Mouse (Mus musculus) erythroblast, adult 5-6 weeks (primary cell): ENCODE results near the gene Gm9913. TPM values are rescaled to one million over a fixed set of nuclear protein-coding genes. Genes with fewer than 3 reads are reported as not detected.

Source experiments
- ATAC-seq: replicated peaks from 2 replicates; pipeline ENCODE4 v1.8.0; 2016; ENCODE audit warnings: moderate number of reproducible peaks, mild to moderate bottlenecking, moderate TSS enrichment, inconsistent platforms; ENCODE audit not compliant: poor library complexity, low FRiP score, severe bottlenecking
- total RNA-seq, 2 experiments: library from RNA; stranded (forward) in 1 of 2; stranded (reverse) in 1 of 2; fragments of 150-400 nt in 1 of 2; fragments of 200-764, 138-1000 nt in 1 of 2; gene quantifications; 2 replicates each; pipeline versions ENCODE4 v1.2.3 to v1.2.4; 2015 to 2017; ENCODE audit warnings: low replicate concordance in 2 of 2

The Gm9913 gene
- total RNA-seq, 2 experiments from 2014 or later, result not detected

DNA sequence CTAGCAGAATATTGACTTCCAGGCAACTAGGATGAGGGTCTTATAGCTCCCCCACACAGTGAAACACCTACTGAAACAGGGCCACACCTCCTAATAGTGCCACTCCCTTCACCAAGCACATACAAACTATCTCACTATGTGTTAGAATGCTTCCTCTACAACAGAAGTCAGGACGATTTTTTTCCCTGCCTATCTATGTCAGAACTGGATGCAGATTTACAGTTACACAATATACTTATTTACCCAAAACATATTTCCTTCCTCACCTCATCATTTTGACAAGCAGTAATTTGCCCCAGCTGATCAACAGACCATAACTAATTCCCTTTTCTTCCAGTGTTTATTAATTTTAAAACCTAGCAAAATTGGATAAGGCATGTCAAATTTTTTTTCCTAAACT, 38.8 kb downstream of the Gm9913 start:
- ATAC-seq, result no peak

DNA sequence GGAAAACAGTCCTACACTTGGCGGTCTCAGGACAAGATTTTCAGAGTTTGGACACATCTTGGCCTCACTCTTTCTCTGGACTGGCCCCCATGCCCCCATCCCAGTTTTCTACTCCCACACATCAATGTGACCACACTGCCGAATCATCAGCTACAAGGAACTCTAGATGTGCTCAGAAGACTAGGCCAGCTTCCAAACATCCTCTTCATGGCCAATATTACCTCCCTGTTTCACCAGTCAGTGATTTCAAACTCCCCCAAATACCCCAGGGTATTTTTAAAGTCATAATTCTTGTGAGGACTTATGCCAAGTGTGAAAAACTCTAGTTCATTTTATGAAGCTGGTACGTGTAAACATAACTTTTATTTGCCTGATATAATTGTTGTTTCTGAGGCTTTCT, 40.1 kb downstream of the Gm9913 start:
- no peak for ATAC-seq

DNA sequence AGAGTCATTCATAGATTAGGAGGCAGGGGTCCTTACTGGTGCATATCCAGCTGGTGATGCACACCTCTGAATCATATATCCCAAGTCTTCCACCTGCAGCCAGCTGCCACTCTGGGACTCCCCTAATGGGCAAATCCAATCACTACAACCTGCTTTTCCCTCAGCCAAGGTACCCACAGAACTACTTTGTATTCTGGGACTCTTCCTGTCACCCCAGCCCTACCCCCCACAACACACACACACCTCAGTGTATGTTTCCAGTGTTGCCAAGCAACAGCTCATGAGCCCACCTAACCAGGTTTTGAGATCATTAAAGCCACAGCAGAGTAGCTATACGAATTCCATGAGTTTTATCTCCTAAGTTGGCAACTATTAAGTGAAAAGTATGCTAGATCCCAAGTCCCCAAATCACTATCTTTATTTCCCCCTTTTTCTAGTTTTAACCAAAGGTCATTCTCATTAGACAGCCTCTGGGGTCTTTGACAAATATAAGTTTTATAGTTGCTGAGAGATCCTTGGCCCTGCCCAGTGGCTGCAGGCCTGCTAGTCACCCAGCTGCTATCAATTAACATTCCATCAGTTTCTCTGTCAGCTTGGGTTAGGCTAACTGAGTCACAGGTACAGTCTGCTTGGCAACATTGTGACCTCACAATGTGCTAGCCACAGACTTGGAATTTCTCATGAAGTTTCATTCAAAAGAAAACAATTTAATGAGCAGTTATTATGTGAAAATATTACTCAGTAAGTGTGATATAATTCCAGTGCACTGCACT, 44.1 kb downstream of the Gm9913 start:
- ATAC-seq, result no peak

DNA sequence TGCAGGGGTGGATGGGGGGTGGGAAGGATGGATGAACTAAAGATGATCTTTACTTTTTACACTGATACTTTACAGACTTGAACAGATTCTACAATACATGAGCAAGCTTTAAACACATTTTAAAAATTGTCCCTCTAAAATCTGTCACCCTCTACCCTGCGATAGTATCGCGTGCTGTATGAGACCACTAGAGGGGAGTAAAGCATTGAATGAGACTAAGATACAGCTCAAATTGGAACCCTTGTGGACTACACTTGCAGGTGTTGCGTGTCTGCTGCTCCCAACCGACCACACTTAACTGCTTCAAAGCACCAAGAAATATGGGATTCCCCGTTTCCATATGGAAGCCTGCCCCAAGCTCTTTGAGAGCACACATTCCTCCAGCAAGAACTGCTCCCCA, 50.9 kb downstream of the Gm9913 start:
- ATAC-seq, result no peak

Other genes with a start within 250 kb of the Gm9913 start
- 0.42 TPM in 1 of 2 replicates, not detected in the other for gene Fbn1, start 2.9 kb downstream of the Gm9913 start, total RNA-seq (2015; ENCODE audit: low replicate concordance)
- 0.70 TPM in 1 of 2 replicates, not detected in the other for gene Fbn1, start 2.9 kb downstream of the Gm9913 start, total RNA-seq (2017; ENCODE audit: low replicate concordance)
- 2.1 and 3.8 TPM in 2 replicates for gene Cep152, start 120.0 kb downstream of the Gm9913 start, total RNA-seq (2015; ENCODE audit: low replicate concordance)
- gene Cep152, start 120.0 kb downstream of the Gm9913 start, total RNA-seq (2017; ENCODE audit: low replicate concordance), result 11.1 and 18.4 TPM in 2 replicates
- gene Eid1, start 168.0 kb downstream of the Gm9913 start, total RNA-seq (2015; ENCODE audit: low replicate concordance), result 32.4 and 46.3 TPM in 2 replicates
- 39.1 and 39.9 TPM in 2 replicates for gene Eid1, start 168.0 kb downstream of the Gm9913 start, total RNA-seq (2017; ENCODE audit: low replicate concordance)
- gene Shc4, start 219.1 kb downstream of the Gm9913 start, total RNA-seq (2015; ENCODE audit: low replicate concordance), result 0.38 and 1.3 TPM in 2 replicates
- 1.1 and 2.7 TPM in 2 replicates for gene Shc4, start 219.1 kb downstream of the Gm9913 start, total RNA-seq (2017; ENCODE audit: low replicate concordance)